In genomic region chr10:76650662-76651342, GRCm38 (mm10) we compare ENCODE assay signal across 9 mouse cellular contexts. TPM values are rescaled to one million over a fixed set of nuclear protein-coding genes. Genes with fewer than 3 reads are reported as not detected.
DNase-seq lines count a peak whose midpoint lies in the region; ATAC-seq and TF ChIP-seq lines count a peak whose summit lies in the region.
"Had no signal": no experiment of that assay in that cellular context is flagged by ENCODE, and none has a peak within 500 bp of the region (broad histone marks: within the 10 kb centered on the region; RNA-seq: fewer than 3 reads in every experiment).

No protein-coding gene starts in this region.

- H3K4me3 ChIP-seq in heart, embryonic 15.5 days, result no peak overlapping the region
- H3K4me3 ChIP-seq in intestine, embryonic 16.5 days (ENCODE audit: low read length), result no peak overlapping the region
- H3K4me3 ChIP-seq in left cerebral cortex, adult 2 months, result no peak overlapping the region

- no peaks in the 10 kb centered on the region for H3K36me3 ChIP-seq in heart, embryonic 15.5 days
- H3K36me3 ChIP-seq in intestine, embryonic 16.5 days (ENCODE audit: control insufficient read depth, insufficient read depth, low read length), result no peaks in the 10 kb centered on the region

- H3K4me1 ChIP-seq in heart, embryonic 15.5 days (replicated peaks), result 0 out of 2 replicates have a peak, but pooled peaks cover 2% of the 10 kb centered on the region
- H3K4me1 ChIP-seq in intestine, embryonic 16.5 days (ENCODE audit: control insufficient read depth, insufficient read depth, low read length), result peaks cover 14% of the 10 kb centered on the region

- 46% methylated on average over 12 of the region's 12 CpGs for WGBS in heart, embryonic 15.5 days
- WGBS in intestine, embryonic 16.5 days, result 36% methylated on average over 12 of the region's 12 CpGs

- peak overlapping the region; percentile 27; the same call in 1 of the 2 replicates for H3K27ac ChIP-seq in heart, embryonic 15.5 days
- H3K27ac ChIP-seq in intestine, embryonic 16.5 days (ENCODE audit: low read length), result peak overlapping the region; percentile 82
- no peak overlapping the region for H3K27ac ChIP-seq in left cerebral cortex, adult 2 months

- no peak for DNase-seq in heart, postnatal 14 days
- DNase-seq in embryo, embryonic 10.5 days (ENCODE audit: low spot score), result peak; percentile 51
- peak; percentile 65 for DNase-seq in lung, postnatal 25 days (ENCODE audit: low spot score)
- no peak for DNase-seq in T-cell, adult 2 months (ENCODE audit: low spot score)
- no peak for DNase-seq in retina, embryonic 14.5 days (ENCODE audit: low spot score)
- no peak for DNase-seq in left cerebral cortex, adult 2 months (ENCODE audit: extremely low spot score in 1 of 2, low spot score in 2 of 2)
- DNase-seq: midbrain, embryonic 14.5 days had no signal

- intact Hi-C loops in heart, postnatal 14 days (cut with DNase I), result no loop called here
- intact Hi-C loops in left cerebral cortex, adult 2 months (cut with DNase I), result no loop called here

- no peaks in the 10 kb centered on the region; the same call in 1 of the 2 replicates for H3K27me3 ChIP-seq in heart, embryonic 15.5 days
- H3K27me3 ChIP-seq in intestine, embryonic 16.5 days (replicated peaks; ENCODE audit: control insufficient read depth, insufficient read depth, low read length), result no peaks in the 10 kb centered on the region

- ATAC-seq in heart, embryonic 15.5 days (replicated peaks; ENCODE audit: insufficient number of reproducible peaks, insufficient read depth, low FRiP score, low read depth), result no peak
- peak; percentile 72 for ATAC-seq in intestine, embryonic 16.5 days

- H3K9ac ChIP-seq in heart, embryonic 15.5 days, result no peak overlapping the region
- no peak overlapping the region for H3K9ac ChIP-seq in intestine, embryonic 16.5 days (ENCODE audit: low read depth, low read length)

- TF ChIP-seq CTCF in left cerebral cortex, adult 2 months (IDR thresholded peaks at IDR 0.05), result no peak

- H3K9me3 ChIP-seq in heart, embryonic 15.5 days (replicated peaks), result no peaks in the 10 kb centered on the region
- no peaks in the 10 kb centered on the region for H3K9me3 ChIP-seq in intestine, embryonic 16.5 days (ENCODE audit: control insufficient read depth, low read length)

- H3K4me2 ChIP-seq in heart, embryonic 15.5 days, result no peak overlapping the region
- no peak overlapping the region for H3K4me2 ChIP-seq in intestine, embryonic 16.5 days (ENCODE audit: low read depth, low read length)

RNA-seq across cellular contexts. Expression of gene Col6a2, which starts 27.4 kb away (rescaled TPM):
- polyA plus RNA-seq in heart, embryonic 15.5 days (2015; fragmentation: Nextera tagmentation; extraction: Ambion mirVana), result 90.2 and 125 TPM in 2 replicates
- total RNA-seq in heart, postnatal 14 days (2021), result 100 to 1,000 TPM; 169 to 173 TPM
- polyA plus RNA-seq in intestine, embryonic 16.5 days (2015; fragmentation: Nextera tagmentation; extraction: Ambion mirVana), result 230 and 262 TPM in 2 replicates
- 1 to 10 TPM; 9.1 to 9.5 TPM for total RNA-seq in left cerebral cortex, adult 2 months (2021)

Comparison
In these comparisons a context has a peak if more than half of its experiments do, and no peak if none do; other contexts are left out.
1. DNase-seq: peak in embryo, embryonic 10.5 days (single experiment) and lung, postnatal 25 days (single experiment); none in heart, postnatal 14 days (0 of 2), T-cell, adult 2 months (single experiment), retina, embryonic 14.5 days (single experiment) and left cerebral cortex, adult 2 months (0 of 2).
2. RNA of gene Col6a2, which starts 27.4 kb away (total RNA-seq): 169 to 173 TPM in heart, postnatal 14 days; 9.1 to 9.5 TPM in left cerebral cortex, adult 2 months; every median in the first group is over 10 times any median in the second.